Mouse (Mus musculus): ENCODE results near the gene Eif3b. TPM values are rescaled to one million over a fixed set of nuclear protein-coding genes. Genes with fewer than 3 reads are reported as not detected.
A peak's percentile ranks its signal among the peaks of the same experiment; 100 is the strongest.
"Not testable (repeated sequence)": the region's sequence is repeated elsewhere in the genome, so short reads cannot be mapped to it uniquely, and the experiment has no call there.

The Eif3b gene
- total RNA-seq, 2 experiments from 2014 or later: 147 to 157 TPM

DNA sequence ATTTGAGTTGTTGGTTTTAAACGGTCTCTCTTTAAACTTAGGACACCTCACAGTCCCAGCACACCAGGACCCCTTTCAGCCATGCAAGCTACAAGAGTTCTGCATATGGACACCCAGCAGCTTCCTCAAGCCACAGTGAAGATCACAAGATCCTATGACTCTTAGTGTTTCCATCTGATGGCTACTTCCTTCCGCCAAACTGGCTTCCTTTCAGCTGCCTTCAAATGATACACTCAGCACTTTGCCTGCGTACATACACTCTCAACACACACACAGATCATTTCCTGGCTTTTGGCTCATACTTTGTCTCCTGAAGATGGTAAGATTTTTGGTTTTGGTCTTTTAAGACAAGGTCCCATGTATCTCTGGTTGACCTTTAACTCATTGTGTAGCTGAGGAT lies 26.4 kb upstream of the Eif3b start:
- no peak for DNase-seq (ENCODE audit: low spot score in 2 of 2)

- no peak for DNase-seq (ENCODE audit: low spot score in 2 of 2)
Observed at GRCm38 (mm10) chr5:140396166-140396940, 22.8 kb upstream of the Eif3b start.

DNA sequence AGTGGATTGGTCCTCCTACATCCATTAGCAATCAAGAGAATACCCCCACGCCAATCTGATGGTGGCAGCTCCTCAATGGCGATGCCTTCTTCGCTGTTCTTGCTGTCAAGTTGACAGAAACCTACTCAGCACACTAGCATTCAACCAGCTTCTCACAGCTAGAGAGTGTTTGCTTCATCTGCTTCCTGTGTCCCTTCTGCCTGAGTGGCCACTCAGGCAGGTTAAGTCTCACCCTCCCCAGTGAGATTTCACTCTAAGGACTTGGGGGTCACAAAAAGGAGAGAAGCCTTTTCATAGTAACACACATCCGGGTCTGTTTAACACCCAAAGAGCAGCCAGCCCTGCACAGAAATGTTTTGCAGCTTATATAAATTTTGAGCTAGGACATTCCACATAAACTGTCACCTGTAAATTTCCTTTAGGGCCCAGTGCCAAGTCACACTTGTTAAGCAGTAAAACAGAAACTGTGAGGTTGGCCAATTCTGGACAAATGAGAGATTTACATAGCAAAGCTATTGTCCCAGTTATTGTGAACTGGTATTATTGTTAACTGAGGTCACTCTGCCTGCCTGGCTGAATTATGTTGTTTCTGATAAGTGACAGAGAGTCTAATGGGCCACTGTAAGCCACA lies 16.4 kb upstream of the Eif3b start:
- DNase-seq (ENCODE audit: low spot score in 2 of 2): no peak

- no peak for DNase-seq (ENCODE audit: low spot score in 2 of 2)
Observed at GRCm38 (mm10) chr5:140405126-140405525, 14.0 kb upstream of the Eif3b start.

- DNase-seq (ENCODE audit: low spot score in 2 of 2): no peak
Observed at GRCm38 (mm10) chr5:140406666-140407065, 12.5 kb upstream of the Eif3b start.

- DNase-seq (ENCODE audit: low spot score in 2 of 2): no peak
Observed at GRCm38 (mm10) chr5:140408801-140409200, 10.3 kb upstream of the Eif3b start.

DNA sequence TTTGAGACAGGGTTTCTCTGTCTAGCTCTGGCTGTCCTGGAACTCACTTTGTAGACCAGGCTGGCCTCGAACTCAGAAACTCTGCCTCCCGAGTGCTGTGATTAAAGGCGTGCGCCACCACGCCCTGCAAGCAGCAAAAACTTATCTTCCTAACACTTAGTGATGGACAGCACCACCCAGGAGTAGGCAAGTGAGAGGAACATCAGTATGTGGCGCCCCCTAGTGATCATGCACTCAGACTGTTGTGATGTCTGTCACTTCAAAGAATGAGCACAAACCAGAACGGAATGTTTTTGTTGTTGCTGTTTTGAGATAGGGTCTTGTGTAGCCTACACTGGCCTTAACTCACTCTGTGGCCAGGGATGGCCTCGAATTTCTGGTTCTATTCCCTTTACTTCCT lies 7.8 kb upstream of the Eif3b start:
- peak; percentile 7 to 26 for DNase-seq (ENCODE audit: low spot score in 2 of 2)

GRCm38 (mm10) chr5:140414647-140415046 lies 4.5 kb upstream of the Eif3b start:
- no peak for DNase-seq (ENCODE audit: low spot score in 2 of 2)

- no peak for DNase-seq (ENCODE audit: low spot score in 2 of 2)
Observed at GRCm38 (mm10) chr5:140418106-140418488, 1.0 kb upstream of the Eif3b start.

DNA sequence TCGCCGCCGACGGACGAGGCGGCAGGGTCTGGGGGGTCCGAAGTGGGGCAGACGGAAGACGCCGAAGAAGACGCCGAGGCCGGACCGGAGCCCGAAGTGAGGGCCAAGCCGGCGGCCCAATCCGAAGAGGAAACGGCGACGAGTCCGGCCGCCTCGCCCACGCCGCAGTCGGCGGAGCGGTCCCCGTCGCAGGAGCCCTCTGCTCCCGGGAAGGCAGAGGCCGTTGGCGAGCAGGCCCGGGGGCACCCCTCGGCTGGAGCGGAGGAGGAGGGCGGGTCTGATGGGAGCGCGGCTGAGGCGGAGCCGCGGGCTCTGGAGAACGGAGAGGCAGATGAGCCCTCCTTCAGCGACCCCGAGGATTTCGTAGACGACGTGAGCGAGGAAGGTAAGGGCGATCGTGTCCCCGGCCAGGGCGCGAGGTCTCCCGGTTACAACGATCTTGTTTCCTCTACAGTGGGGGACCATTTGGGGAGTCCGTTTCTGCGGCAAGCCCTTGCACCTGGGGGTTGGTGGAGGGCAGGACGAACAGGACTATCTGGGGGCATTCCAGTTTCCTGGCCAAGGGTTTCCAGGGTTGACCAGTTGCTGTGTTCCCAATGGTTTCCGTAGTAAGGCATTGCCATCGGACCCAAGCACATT lies 433 bp downstream of the Eif3b start:
- DNase-seq (ENCODE audit: low spot score in 2 of 2): no peak

- DNase-seq (ENCODE audit: low spot score in 2 of 2): no peak
Observed at GRCm38 (mm10) chr5:140420616-140421015, 1.5 kb downstream of the Eif3b start.

DNA sequence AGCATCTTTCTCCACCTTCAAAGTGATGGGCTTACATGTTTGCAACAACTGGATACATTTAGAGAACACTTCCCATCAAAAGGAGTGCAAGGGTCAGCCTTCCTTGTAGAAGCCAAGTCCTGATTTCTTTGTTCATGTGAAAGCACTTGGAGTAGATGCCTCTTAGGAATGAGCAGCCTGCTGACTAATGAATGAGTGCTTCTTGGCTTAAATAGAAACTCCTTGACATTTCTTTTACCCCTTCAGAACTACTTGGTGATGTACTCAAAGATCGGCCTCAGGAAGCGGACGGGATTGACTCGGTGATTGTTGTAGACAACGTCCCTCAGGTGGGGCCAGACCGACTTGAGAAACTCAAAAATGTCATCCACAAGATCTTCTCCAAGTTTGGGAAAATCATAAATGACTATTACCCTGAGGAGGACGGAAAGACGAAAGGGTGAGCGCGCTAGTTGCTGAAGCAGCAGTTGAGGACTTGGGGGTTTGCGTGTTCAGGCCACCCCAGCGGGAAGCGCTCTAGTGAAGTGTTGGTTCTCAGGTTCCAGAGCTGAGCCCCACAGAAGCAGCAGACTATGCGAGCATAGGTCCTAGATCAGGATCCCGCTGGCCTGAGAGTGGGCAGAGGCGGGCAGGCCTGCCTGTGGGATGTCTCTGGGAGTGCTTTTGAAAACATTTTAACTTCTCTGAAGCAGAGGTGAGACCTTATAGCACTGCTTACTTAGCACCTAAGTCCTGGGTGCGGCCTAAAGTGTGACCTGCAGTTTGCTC lies 6.1 kb downstream of the Eif3b start:
- DNase-seq (ENCODE audit: low spot score in 2 of 2): no peak

DNA sequence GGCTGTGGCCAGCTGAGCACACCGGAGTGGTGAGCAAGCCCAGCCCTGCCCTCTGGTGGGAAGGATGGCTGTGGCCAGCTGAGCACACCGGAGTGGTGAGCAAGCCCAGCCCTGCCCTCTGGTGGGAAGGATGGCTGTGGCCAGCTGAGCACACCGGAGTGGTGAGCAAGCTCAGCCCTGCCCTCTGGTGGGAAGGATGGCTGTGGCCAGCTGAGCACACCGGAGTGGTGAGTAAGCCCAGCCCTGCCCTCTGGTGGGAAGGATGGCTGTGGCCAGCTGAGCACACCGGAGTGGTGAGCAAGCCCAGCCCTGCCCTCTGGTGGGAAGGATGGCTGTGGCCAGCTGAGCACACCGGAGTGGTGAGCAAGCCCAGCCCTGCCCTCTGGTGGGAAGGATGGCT lies 20.0 kb downstream of the Eif3b start:
- DNase-seq (ENCODE audit: low spot score in 2 of 2): not testable (repeated sequence)

GRCm38 (mm10) chr5:140441406-140441805 lies 22.3 kb downstream of the Eif3b start:
- DNase-seq (ENCODE audit: low spot score in 2 of 2): no peak

DNA sequence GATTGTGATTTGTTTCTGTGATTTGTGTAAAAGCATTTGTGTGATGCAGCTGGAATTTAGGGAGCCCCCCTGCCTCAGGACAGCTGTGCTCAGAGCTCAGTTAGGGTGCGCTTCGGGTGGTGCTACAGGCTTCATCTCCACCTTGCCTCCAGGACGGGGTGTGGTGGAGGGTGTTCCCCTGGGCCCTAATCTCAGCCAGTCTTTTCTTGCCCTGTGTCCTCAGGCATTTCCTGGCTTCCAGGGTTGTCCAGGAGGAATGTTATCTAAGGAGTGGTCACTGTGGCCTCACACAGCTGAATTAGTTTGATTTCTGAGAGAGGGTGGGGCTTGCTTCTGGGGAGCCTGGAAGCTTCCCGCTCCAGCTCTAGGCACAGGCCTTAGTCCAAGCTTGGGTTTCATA lies 24.9 kb downstream of the Eif3b start:
- no peak for DNase-seq (ENCODE audit: low spot score in 2 of 2)

- DNase-seq (ENCODE audit: low spot score in 2 of 2): no peak
Observed at GRCm38 (mm10) chr5:140445345-140445744, 26.2 kb downstream of the Eif3b start, which contains the start of gene Gm4869. Gene Gm4869, plus strand, starts transcription at chr5:140445645.

- no peak for DNase-seq (ENCODE audit: low spot score in 2 of 2)
Observed at GRCm38 (mm10) chr5:140446054-140446453, 26.9 kb downstream of the Eif3b start.

GRCm38 (mm10) chr5:140454488-140454887 lies 35.4 kb downstream of the Eif3b start:
- no peak for DNase-seq (ENCODE audit: low spot score in 2 of 2)

DNA sequence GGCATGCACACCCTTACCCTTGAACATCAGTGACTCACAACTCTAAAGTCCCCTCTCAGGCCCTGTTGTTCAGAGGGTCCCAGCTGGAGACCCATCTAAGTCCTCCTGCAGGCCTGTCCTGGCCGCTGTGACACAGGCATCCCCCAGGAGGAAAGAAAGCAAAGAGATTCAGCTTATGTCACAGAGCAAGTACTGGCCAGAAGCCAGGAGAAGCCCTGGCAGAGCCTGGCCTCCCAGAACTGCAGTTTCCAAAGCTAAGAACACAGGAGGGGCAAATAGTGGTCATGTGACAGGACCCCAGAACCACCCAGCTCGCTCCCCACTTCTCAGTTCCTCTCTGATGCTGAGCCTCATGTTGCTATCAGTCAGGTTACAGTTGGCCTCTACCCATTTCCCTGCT lies 36.3 kb downstream of the Eif3b start:
- no peak for DNase-seq (ENCODE audit: low spot score in 2 of 2)

DNA sequence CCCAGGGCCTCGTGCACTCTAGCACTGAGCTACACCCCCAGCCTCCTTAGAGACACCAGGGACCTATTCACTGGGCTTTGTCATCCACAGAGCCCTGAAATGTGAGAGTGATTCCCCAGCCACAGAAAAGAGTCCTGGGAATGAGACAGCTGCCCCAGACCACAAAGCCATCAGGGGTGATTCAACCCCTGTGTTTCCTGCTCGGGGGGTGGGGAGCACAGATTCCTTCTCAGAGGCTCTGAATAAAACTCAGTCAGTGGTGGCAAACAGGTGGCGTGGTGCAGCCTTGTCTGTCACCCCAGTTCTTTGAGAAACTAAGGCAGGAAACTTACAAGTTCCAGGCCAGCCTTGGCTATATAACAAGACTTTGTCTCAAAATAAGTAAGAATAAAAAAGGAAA lies 42.3 kb downstream of the Eif3b start:
- no peak for DNase-seq (ENCODE audit: low spot score in 2 of 2)

DNA sequence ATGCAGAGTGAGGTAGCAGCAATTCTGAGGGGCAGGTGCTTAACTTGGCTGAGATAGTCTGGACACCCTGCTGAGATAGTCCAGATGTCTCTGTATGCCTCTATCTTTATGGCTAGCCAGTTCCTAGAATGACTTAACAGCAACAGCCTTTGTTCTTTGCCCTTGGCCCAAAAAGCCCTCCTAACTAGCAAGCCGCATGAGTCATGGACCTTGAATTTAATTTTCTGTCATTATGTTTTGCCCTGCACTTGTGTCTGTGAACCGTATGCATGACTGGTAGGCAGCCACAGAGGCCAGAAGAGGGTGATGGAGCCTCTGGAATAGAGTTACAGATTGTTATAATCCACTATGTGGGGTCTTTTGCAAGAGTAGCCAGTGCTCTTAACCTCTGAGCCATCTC lies 44.0 kb downstream of the Eif3b start:
- not testable (repeated sequence) for DNase-seq (ENCODE audit: low spot score in 2 of 2)

GRCm38 (mm10) chr5:140464943-140465342 lies 45.8 kb downstream of the Eif3b start:
- DNase-seq (ENCODE audit: low spot score in 2 of 2): no peak
